Mouse (Mus musculus): ENCODE data around the gene Atp1a4.

Atp1a4 gene

DNA sequence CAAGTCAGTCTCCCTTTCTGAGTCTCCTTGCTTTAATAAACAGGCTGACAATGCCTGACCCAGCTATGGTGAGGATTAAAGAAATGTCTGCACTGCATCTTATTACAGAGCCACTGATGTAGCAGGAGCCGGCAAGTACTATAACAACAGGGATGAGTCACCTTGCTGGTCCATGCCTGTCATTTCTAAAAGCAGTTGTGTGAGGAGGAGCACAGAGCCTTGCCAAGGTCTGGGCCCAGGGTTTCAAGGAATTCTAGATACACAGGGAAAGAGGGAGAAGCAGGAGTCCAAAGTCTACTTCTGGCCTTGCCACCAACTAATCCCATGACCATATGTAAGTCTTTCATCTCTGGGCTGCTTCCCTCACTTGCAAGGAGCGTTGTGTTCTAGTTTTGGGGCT, 34.7 kb upstream of the Atp1a4 start:
- ChIA-PET POLR2A (interaction anchor here in 2 of 4 experiments (0.5 to 2.6 kb wide), 12 partner anchors 8 to 254 kb away, joined by 3 to 11 read pairs (median 4); partner anchors contain the start of gene Pigm (in 1 of the 2)), CTCF (interaction anchor here in 2 of 4 experiments (0.6 to 1.2 kb wide), 2 partner anchors 174 to 729 kb away, joined by 3 read pairs; no protein-coding TSS in a partner anchor)

DNA sequence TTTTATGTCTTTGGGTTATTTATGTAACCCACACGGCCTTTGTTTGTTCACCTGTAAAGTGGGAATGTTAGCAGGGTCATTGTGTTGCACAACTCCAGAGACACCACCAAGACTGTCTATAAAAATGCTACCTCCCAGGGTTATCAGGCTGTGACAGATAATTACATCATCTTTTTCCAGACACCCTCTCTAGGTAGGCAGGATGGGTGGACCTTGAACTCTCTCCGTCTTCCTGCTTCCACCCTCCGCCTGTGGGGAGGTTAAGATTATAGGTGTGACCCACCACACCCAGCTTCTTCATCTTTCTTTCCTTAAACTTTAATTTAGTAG, 31.4 kb upstream of the Atp1a4 start:
- ChIA-PET POLR2A (interaction anchor here in 2 of 4 experiments (0.9 to 3.4 kb wide), 10 partner anchors 8 to 207 kb away, joined by 3 to 18 read pairs (median 4); partner anchors contain the start of genes Atp1a2 (in 1 of the 2), Copa (in 1 of the 2) and Ncstn (in 1 of the 2)), CTCF (interaction anchor here in 2 of 4 experiments (0.6 to 1.3 kb wide), 2 partner anchors 28 to 129 kb away, joined by 3 to 4 read pairs; no protein-coding TSS in a partner anchor)

DNA sequence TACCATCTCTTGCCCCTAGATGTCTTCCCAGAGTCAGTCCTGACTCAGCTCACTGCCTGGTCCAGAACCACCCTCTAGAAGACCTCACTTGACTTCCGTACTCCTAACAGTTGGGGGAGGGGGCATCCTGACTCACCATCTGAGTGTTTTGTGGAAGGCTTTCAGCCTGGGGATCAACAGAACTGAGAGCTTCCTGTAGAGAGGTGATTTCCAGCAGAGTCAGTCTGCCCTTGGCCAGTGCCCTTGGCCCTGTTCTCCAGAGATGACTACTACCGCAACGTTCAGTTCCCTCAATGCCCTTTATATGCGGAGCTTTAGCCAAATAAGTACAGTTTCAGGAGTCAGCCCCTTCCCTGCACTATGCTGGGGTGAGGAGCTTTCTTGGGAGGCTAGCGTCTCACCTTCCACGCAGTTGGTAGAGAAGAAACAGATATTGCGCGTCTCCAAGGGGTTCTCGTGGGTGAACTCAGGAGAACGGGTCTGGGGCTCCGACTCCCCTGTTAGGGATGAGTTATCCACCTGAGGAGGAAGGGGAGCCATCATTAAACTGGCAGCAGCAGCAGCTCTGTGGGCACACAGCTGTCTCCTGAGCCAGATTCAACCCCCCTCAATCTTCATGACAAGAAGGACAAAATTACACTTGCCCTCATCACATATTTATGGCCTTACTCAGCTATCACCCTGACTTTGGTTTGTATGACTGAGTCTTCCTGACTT, 30.8 kb upstream of the Atp1a4 start:
- ChIA-PET CTCF (interaction anchor here in 2 of 4 experiments (0.6 to 1.3 kb wide), 3 partner anchors 8 to 128 kb away, joined by 3 to 4 read pairs (median 3); no protein-coding TSS in a partner anchor), POLR2A (interaction anchor here in 2 of 4 experiments (0.9 to 3.4 kb wide), 11 partner anchors 8 to 787 kb away, joined by 3 to 18 read pairs (median 3); partner anchors contain the start of genes Atp1a2 (in 1 of the 2), Copa (in 1 of the 2) and Ncstn (in 1 of the 2))

DNA sequence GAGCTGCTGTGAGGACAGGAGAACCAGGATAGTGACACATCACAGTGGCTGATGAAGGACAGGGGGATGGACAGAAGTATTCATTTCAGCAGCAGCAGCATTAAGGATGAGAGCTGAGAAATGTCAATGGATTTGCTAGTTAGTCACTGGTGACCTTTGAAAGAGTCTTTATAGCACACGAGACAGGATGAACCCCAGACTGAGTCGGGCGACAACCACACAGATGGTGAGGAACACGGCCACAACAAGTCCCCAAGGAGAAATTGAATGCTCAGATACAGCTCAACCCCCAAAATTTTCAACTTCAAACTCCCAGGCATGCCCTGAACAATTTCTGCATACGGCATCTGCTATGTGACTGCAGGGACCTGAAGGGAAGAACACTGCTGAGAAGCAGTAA, 28.5 kb upstream of the Atp1a4 start:
- ChIA-PET CTCF (no interaction called here), POLR2A (interaction anchor here in 1 of 4 experiments (1.6 kb wide), 1 partner anchor 12 kb away, joined by 4 read pairs; no protein-coding TSS in a partner anchor)

GRCm38 (mm10) chr1:172284221-172284620, 26.0 kb upstream of the Atp1a4 start:
- ChIA-PET POLR2A (interaction anchor here in 2 of 4 experiments (0.6 to 1.3 kb wide), 8 partner anchors 9 to 46 kb away, joined by 3 to 5 read pairs (median 3); partner anchors contain the start of gene Atp1a2 (in 1 of the 2)), CTCF (no interaction called here)

DNA sequence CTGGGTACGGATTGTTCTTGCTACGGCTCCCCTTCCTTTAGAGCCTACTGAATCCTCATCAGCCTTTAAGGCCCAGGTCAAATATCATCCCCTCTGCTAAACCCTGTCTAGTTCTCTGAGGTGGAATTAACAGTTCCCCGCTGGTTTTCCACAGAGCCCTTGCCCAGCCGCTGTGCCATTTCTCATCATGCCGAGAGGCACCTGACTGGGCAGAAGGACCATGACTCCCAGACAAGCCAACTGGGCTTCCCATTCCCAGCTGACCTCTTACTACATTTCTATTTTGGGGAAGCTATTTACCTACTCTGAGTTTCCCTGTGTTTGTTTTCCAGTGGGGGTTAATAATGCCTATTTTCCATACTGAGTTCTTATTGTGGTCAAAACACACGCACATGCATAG, 24.9 kb upstream of the Atp1a4 start:
- ChIA-PET CTCF (no interaction called here), POLR2A (interaction anchor here in 1 of 4 experiments (0.7 to 1.9 kb wide), 5 partner anchors 9 to 112 kb away, joined by 3 to 7 read pairs (median 3); partner anchors contain the start of gene Atp1a4)

- ChIA-PET POLR2A (interaction anchor here in 1 of 4 experiments (0.8 to 1.9 kb wide), 3 partner anchors 8 to 29 kb away, joined by 3 to 7 read pairs (median 6); no protein-coding TSS in a partner anchor), CTCF (no interaction called here)
Observed at GRCm38 (mm10) chr1:172281522-172282254, 23.5 kb upstream of the Atp1a4 start.

DNA sequence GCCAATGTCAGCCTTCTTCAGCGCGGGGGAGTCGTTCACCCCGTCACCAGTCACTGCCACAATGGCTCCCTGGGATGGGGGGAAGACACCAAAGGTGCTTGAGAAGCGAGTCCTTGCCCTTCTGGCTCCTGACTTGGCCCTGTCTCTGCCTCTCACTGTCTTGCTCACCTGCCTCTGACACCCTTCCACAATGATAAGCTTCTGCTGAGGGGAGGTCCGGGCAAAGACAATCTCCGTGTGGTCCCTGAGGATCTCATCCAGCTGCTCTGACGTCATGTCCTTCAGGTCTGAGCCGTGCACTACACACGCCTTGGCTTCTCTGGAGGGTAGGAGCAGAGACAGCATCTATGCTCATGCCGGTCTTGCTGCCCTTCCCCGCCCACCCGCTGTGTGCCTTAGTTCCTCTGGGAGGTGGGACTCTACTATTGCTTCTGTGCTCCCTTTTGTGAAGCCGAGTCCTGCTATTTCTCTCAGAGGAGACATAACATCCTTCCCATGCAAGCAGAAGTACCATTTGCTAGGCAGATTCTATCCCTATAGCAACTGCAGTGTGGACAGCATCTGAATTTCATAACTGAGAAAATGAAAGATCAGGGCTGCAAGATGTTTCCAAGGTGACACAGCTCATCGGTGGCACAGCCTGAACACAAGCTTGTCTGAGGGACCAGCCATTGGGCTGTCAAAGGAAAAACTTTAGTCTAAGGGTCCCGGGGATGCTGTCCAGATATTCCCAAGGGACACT, 21.7 kb upstream of the Atp1a4 start:
- ChIA-PET POLR2A (interaction anchor here in 2 of 4 experiments (0.7 to 2.9 kb wide), 6 partner anchors 9 to 51 kb away, joined by 3 to 11 read pairs (median 5); no protein-coding TSS in a partner anchor), CTCF (interaction anchor here in 1 of 4 experiments (1.0 kb wide), 1 partner anchor 27 kb away, joined by 4 read pairs; no protein-coding TSS in a partner anchor)

GRCm38 (mm10) chr1:172278328-172278727, 20.1 kb upstream of the Atp1a4 start:
- POLR2A ChIA-PET: interaction anchor here in 2 of 4 experiments (0.7 to 2.9 kb wide), 9 partner anchors 8 to 72 kb away, joined by 3 to 11 read pairs (median 3); partner anchors contain the start of genes Atp1a4 (in 1 of the 2) and Pea15a (in 1 of the 2)

DNA sequence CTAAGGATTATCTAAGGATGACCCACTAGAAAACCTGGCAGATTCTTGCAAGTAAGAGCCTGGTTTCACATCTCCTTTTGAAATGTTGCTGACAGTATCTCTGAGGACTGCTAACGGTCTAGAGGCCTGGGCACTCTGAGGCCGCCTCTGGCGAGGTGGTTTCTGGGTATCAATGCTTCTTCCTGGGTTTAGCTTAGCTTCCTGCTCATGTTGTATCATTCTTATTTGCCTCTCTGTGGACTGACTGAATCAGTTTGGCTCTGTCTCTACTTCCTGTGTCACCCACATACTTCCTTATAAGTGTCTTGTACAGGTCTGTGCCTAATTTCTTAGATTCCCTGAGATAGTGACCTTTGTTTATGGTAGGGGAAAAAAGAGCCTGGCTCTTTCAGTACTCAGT, 19.0 kb upstream of the Atp1a4 start:
- ChIA-PET CTCF (interaction anchor here in 1 of 4 experiments (0.6 to 1.2 kb wide), 2 partner anchors 55 to 1006 kb away, joined by 3 to 4 read pairs; no protein-coding TSS in a partner anchor), POLR2A (interaction anchor here in 1 of 4 experiments (0.5 to 0.6 kb wide), 2 partner anchors 24 to 258 kb away, joined by 4 to 5 read pairs; no protein-coding TSS in a partner anchor)

More at GRCm38 (mm10) chr1:172278328-172278727, 20.1 kb upstream of the Atp1a4 start:
- CTCF ChIA-PET: interaction anchor here in 1 of 4 experiments (0.8 kb wide), 1 partner anchor 46 kb away, joined by 3 read pairs; no protein-coding TSS in a partner anchor

DNA sequence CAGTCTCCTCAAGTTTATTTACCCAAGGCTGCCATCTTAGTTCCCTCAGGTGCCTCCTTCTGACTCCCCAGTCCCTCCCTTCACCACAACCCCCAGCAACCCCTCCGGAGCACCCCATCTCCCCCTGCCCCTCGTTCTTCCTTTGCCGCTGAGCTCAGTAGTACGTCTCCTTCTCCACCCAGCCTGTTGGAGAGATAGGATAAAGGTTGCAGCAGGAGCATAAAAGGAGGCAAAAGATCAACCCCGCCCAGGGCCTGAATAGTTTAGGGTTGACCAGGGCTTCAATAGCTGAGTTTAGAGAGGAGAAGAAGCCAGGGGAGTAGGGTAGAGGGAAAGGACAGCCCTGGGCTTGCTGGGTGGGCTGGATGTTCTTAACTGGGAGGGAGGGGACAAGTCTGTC, 16.3 kb upstream of the Atp1a4 start:
- CTCF ChIA-PET: interaction anchor here in 2 of 4 experiments (1.0 to 1.3 kb wide), 2 partner anchors 16 to 112 kb away, joined by 3 to 9 read pairs; no protein-coding TSS in a partner anchor
- POLR2A ChIA-PET: interaction anchor here in 2 of 4 experiments (0.7 to 3.0 kb wide), 6 partner anchors 10 to 981 kb away, joined by 3 to 10 read pairs (median 4); partner anchors contain the start of gene Igsf8 (in 1 of the 2)

DNA sequence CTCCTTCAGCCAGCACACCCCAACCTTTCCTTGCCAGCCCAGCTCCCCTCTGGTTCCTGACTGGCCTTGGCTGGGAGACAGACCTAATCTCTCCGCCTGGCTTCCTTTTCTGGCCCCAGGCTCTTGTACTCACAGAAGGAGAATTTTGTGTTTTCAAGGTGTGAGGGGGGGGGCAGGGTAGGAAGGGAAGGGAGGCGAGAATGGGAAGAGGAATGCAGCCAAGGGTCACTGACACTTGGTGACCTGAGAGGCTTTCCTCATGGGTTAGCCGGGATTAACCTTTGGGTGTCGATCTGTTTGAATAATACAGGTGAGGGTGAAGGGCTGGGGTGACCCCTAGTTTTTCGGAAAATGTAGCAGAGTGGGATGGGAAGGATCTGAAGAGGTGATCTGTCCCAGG, 15.9 kb upstream of the Atp1a4 start:
- POLR2A ChIA-PET: interaction anchor here in 2 of 4 experiments (0.8 to 3.0 kb wide), 7 partner anchors 8 to 50 kb away, joined by 3 to 10 read pairs (median 7); no protein-coding TSS in a partner anchor
- CTCF ChIA-PET: interaction anchor here in 1 of 4 experiments (1.0 kb wide), 1 partner anchor 15 kb away, joined by 9 read pairs; no protein-coding TSS in a partner anchor

DNA sequence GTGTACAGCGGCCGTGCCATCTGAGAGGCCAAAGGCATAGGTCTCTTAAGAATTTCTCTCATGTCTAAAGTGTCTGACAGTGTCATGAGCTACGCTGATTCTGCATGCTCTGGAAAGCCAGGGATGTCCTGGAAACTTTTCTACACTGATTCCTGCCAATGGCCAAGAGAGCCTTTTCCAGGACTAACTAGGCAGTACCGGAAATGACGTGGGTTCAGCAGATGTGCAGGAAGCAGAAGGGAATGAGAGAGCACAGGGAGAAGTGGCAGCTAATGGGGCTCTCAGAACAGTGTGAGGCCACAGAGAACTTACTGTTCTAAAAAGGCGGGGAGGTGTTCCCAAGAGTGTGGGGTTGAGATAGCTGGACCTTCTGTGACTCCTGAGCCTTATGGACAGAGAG, 15.2 kb upstream of the Atp1a4 start:
- POLR2A ChIA-PET: interaction anchor here in 3 of 4 experiments (0.6 to 3.0 kb wide), 8 partner anchors 9 to 275 kb away, joined by 3 to 10 read pairs (median 4); partner anchors contain the start of gene Atp1a2 (in 1 of the 3)

GRCm38 (mm10) chr1:172271765-172272164, 13.6 kb upstream of the Atp1a4 start:
- POLR2A ChIA-PET: no interaction called here

More for the DNA sequence above, 15.2 kb upstream of the Atp1a4 start:
- CTCF ChIA-PET: interaction anchor here in 1 of 4 experiments (1.2 kb wide), 1 partner anchor 51 kb away, joined by 3 read pairs; no protein-coding TSS in a partner anchor

GRCm38 (mm10) chr1:172271208-172271607, 13.0 kb upstream of the Atp1a4 start:
- POLR2A ChIA-PET: interaction anchor here in 1 of 4 experiments (1.3 to 1.9 kb wide), 3 partner anchors 7 to 28 kb away, joined by 3 to 7 read pairs (median 5); no protein-coding TSS in a partner anchor
- CTCF ChIA-PET: no interaction called here

More at GRCm38 (mm10) chr1:172271765-172272164, 13.6 kb upstream of the Atp1a4 start:
- CTCF ChIA-PET: no interaction called here

- ChIA-PET POLR2A (interaction anchor here in 3 of 4 experiments (0.5 to 3.4 kb wide), 24 partner anchors 13 to 241 kb away, joined by 3 to 13 read pairs (median 3); partner anchors contain the start of genes Dcaf8 (in 1 of the 3), Ncstn (in 1 of the 3) and Nhlh1 (in 1 of the 3)), CTCF (interaction anchor here in 3 of 4 experiments (0.6 to 1.4 kb wide), 9 partner anchors 22 to 208 kb away, joined by 3 to 14 read pairs (median 4); partner anchors contain the start of gene Atp1a2 (in 1 of the 3))
Observed at GRCm38 (mm10) chr1:172261477-172262078, 3.4 kb upstream of the Atp1a4 start, which contains the start of gene Igsf8. Gene Igsf8 (plus strand): TSS chr1:172261641.
